In the genomic region with DNA sequence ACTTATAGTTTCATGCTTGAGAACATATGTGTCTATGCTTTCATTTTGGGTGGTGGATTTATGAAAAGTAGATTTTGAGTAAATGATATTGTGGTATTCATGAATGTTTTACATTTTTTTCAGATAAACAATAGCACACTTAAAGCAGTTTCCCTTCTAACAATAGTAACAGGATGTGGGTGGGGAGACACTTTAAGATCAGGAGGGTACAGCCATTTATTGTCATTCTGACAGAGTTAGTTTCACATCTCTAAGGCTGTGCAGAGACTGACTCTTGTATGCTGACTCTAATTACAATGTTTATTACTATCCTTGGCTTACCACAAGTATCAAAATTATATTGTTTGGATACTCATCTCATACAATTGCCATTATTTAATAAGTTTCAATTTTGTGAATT, we compare ENCODE assay signal across 18 mouse cellular contexts.
"Had no signal": no experiment of that assay in that cellular context is flagged by ENCODE, and none has a peak within 500 bp of the region (broad histone marks: within the 10 kb centered on the region; RNA-seq: fewer than 3 reads in every experiment).

No protein-coding gene starts in this region.

- H3K4me1 ChIP-seq: liver, embryonic 15.5 days; midbrain, embryonic 10.5 days; midbrain, embryonic 12.5 days; neural tube, embryonic 13.5 days; neural tube, embryonic 15.5 days had no signal

- DNase-seq: liver, postnatal 0 days; lung, adult 2 months; lung, postnatal 14 days; lung, postnatal 36 days; midbrain, embryonic 14.5 days; retina, postnatal 1 day; right cerebral cortex, postnatal 14 days; thymus, adult 18-20 months; thymus, postnatal 14 days; thymus, postnatal 36 days had no signal

- H3K27ac ChIP-seq: liver, embryonic 15.5 days; macrophage; midbrain, embryonic 10.5 days; midbrain, embryonic 12.5 days; neural tube, embryonic 13.5 days; neural tube, embryonic 15.5 days had no signal

- H3K4me3 ChIP-seq: liver, embryonic 15.5 days; midbrain, embryonic 10.5 days; midbrain, embryonic 12.5 days; myocyte; neural tube, embryonic 13.5 days; neural tube, embryonic 15.5 days had no signal

- H3K36me3 ChIP-seq: liver, embryonic 15.5 days; midbrain, embryonic 10.5 days; midbrain, embryonic 12.5 days; neural tube, embryonic 13.5 days; neural tube, embryonic 15.5 days had no signal

- ATAC-seq: liver, postnatal 0 days; midbrain, embryonic 16.5 days had no signal

- H3K27me3 ChIP-seq: liver, embryonic 15.5 days; midbrain, embryonic 12.5 days; neural tube, embryonic 13.5 days; neural tube, embryonic 15.5 days had no signal
